Mouse (Mus musculus) megakaryocyte, adult 5-6 weeks (primary cell): ENCODE results near the gene Zfp143. TPM values are rescaled to one million over a fixed set of nuclear protein-coding genes. Genes with fewer than 3 reads are reported as not detected.
"Not testable (repeated sequence)": the region's sequence is repeated elsewhere in the genome, so short reads cannot be mapped to it uniquely, and the experiment has no call there.

Source experiments
- ATAC-seq: 2 replicates; pipeline ENCODE4 v1.8.0; 2016; ENCODE audit warnings: mild to moderate bottlenecking, inconsistent platforms; ENCODE audit not compliant: poor library complexity, severe bottlenecking
- total RNA-seq, 2 experiments: library from RNA; stranded (forward) in 1 of 2; stranded (reverse) in 1 of 2; fragments of 153-499, 151-499 nt in 1 of 2; fragments of 221-1000, 200-1000 nt in 1 of 2; gene quantifications; 2 replicates each; pipeline versions ENCODE4 v1.2.3 to v1.2.4; 2015 to 2017

The Zfp143 gene
- total RNA-seq, 2 experiments from 2014 or later: 30.8 to 44.9 TPM

DNA sequence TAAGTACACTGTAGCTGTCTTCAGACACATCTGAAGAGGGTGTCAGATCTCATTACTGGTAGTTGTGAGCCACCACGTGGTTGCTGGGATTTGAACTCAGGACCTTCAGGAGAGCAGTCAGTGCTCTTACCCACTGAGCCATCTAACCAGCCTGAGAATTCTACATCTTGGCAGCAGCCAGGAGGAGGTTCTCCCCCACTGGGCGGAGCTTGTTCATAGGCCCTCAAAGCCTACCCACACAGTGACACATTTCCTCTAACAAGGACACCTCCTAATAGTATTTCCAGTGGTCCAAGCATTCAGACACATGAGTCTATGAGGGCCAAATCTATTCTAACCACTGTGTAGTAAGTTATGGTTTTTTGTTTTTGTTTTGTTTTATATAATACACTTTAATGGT is 67.5 kb downstream of the Zfp143 start:
- ATAC-seq: no peak

DNA sequence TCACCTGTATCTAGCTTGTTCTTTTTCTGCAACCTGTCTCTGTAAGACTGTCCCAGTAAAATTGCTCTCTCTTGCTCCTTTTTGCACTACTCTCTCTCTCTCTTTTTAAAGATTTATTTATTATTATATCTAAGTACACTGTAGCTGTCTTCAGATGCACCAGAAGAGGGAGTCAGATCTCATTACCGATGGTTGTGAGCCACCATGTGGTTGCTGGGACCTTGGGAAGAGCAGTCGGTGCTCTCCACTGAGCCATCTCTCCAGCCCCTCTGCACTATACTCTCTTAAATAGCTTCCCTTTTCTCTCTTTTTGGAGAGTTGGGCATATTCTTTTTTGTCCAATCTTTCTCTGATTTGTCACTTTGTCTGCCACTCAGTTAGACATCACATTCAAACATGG is 71.3 kb downstream of the Zfp143 start:
- ATAC-seq: not testable (repeated sequence)

DNA sequence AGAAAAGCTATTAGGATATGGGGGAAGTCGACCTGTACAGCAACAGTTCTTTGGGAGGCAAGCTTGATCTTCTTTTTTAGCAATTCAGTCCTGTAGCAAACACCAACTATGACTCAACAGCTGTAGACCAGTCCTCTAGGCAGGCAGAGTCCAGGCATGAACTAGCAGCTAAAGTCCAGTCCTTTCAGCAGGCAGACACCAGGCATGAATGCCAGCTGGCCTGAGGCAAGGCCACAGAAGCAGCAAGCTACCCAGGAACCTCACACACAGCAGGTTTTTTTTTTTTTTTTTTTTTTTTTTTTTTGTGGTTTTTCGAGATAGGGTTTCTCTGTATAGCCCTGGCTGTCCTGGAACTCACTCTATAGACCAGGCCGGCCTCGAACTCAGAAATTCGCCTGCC is 73.0 kb downstream of the Zfp143 start:
- ATAC-seq: no peak

DNA sequence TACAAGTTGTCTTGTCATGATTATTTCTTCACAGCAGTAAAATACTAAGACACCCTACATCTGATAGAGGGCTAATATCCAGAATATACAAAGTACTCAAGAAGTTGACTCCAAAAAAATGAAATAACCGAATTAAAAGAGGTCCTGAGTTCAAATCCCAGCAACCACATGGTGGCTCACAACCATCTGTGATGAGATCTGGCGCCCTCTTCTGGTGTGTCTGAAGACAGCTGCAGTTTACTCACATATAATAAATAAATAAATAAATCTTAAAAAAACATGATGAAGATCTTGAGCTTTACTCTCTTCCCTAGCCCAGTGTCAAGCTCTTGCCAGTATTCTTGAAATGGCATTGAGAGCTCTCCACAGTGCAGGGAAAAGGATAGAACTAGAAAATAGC is 77.5 kb downstream of the Zfp143 start:
- ATAC-seq: no peak

DNA sequence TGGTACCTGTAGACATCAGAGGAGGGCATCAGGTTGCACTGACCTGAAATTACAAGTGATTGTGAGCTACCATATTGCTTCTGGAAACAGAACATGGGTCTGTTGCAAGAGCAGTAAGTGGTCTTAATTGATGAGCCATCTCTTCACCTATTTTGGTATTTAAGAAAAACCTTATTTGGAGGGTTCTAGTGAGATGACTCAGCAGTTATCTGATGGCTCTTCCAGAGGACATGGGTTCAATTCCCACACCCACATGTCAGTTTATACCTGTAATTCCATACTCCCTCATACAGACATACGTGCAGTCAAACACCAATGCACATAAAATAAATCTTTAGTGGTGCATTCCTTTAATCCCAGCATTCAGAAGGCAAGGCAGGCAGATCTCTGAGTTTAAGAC is 82.8 kb downstream of the Zfp143 start:
- ATAC-seq: no peak

Other genes with a start within 250 kb of the Zfp143 start
- not detected in 2 replicates for gene Scube2, start 195.5 kb upstream of the Zfp143 start, total RNA-seq (2015)
- gene Scube2, start 195.5 kb upstream of the Zfp143 start, total RNA-seq (2017): not detected in 2 replicates
- gene Dennd5a, start 100.7 kb upstream of the Zfp143 start, total RNA-seq (2015): 152 and 157 TPM in 2 replicates
- gene Dennd5a, start 100.7 kb upstream of the Zfp143 start, total RNA-seq (2017): 102 and 128 TPM in 2 replicates
- 34.0 and 38.7 TPM in 2 replicates for gene Tmem41b, start 74.3 kb upstream of the Zfp143 start, total RNA-seq (2015)
- 31.5 and 40.0 TPM in 2 replicates for gene Tmem41b, start 74.3 kb upstream of the Zfp143 start, total RNA-seq (2017)
- gene Ipo7, start 42.9 kb upstream of the Zfp143 start, total RNA-seq (2015): 68.2 and 73.0 TPM in 2 replicates
- 152 and 158 TPM in 2 replicates for gene Ipo7, start 42.9 kb upstream of the Zfp143 start, total RNA-seq (2017)
- gene Wee1, start 60.8 kb downstream of the Zfp143 start, total RNA-seq (2015): 34.9 and 35.7 TPM in 2 replicates
- gene Wee1, start 60.8 kb downstream of the Zfp143 start, total RNA-seq (2017): 17.7 and 21.5 TPM in 2 replicates
- gene Swap70, start 160.5 kb downstream of the Zfp143 start, total RNA-seq (2015): 29.5 and 33.6 TPM in 2 replicates
- gene Swap70, start 160.5 kb downstream of the Zfp143 start, total RNA-seq (2017): 67.6 and 73.0 TPM in 2 replicates